Mouse (Mus musculus) testis, adult 2 months (tissue): ENCODE results near the gene Ado.

Source experiments
- CTCF ChIP-seq: fragments of 200-500 bp; IDR thresholded peaks from 2 replicates; pipeline ENCODE4 v1.5.1; 2012; ENCODE audit warnings: low read depth, mild to moderate bottlenecking, inconsistent platforms, low read length, moderate library complexity; ENCODE audit not compliant: control insufficient read depth, insufficient read depth, insufficient replicate concordance
- POLR2A ChIP-seq: fragments of 200-500 bp; IDR thresholded peaks from 2 replicates; pipeline ENCODE4 v1.6.1; 2012; ENCODE audit warnings: low read depth, mild to moderate bottlenecking, inconsistent platforms, low read length, moderate library complexity; ENCODE audit not compliant: control insufficient read depth

DNA sequence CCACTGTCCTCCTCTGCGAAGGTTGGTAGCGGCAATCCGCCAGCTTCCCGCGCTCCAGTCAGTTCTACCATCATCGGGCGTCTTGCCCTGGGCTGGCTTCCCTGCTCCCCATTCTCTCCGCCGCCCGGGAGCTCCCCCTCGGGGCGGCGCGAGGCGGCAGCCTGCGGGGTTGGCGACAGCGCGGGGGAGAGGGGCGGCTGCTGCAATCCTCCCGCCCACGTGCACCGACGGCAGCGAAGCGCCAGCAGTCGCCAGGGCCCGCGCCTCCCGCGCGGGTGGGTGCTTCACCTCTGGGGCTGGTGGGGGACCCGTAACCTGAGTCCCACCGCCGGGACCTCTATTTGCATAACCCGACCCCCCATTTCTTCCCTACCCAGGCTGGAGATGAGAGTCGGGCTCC is 13.5 kb downstream of the Ado start, which contains the start of gene Egr2:
- TF ChIP-seq CTCF (no peak), POLR2A (no peak)
